Mouse (Mus musculus): ENCODE results near the gene Defa20. TPM values are rescaled to one million over a fixed set of nuclear protein-coding genes. Genes with fewer than 3 reads are reported as not detected.

The Defa20 gene
- not detected in 2 replicates for total RNA-seq (2023)

DNA sequence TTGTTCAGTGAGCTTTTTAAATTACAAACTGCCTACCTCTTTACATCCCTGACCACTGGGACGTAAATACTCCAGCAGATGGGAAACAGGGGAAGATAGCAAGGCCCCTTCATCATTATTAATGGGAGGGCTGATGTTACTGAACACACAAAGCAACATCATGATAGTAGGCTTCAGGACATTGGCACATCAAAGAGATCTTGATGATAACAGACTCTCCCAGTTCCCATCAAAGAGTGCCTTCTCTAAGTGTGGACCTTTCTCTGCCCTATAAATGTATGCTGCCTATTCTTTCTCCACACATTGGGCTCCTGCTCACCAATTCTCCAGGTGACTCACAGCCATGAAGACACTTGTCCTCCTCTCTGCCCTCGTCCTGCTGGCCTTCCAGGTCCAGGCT is at the start of gene Defa20:
Gene Defa20 (plus strand): TSS at position 301 of the 400 bp plus-strand sequence.

DNA sequence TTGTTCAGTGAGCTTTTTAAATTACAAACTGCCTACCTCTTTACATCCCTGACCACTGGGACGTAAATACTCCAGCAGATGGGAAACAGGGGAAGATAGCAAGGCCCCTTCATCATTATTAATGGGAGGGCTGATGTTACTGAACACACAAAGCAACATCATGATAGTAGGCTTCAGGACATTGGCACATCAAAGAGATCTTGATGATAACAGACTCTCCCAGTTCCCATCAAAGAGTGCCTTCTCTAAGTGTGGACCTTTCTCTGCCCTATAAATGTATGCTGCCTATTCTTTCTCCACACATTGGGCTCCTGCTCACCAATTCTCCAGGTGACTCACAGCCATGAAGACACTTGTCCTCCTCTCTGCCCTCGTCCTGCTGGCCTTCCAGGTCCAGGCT is 19.7 kb downstream of the Defa20 start, which contains the start of gene Defa32:
Gene Defa32 (plus strand): TSS at position 301 of the 400 bp plus-strand sequence.

Other genes with a start within 250 kb of the Defa20 start
- not detected in 2 replicates for gene Defa27, start 193.7 kb upstream of the Defa20 start, total RNA-seq (2023)
- not detected in 2 replicates for gene Defa29, start 182.2 kb upstream of the Defa20 start, total RNA-seq (2023)
- not detected in 2 replicates for gene Defa2, start 130.7 kb upstream of the Defa20 start, total RNA-seq (2023)
- gene Defa33, start 117.4 kb upstream of the Defa20 start, total RNA-seq (2023): not detected in 2 replicates
- not detected in 2 replicates for gene Defa36, start 81.8 kb upstream of the Defa20 start, total RNA-seq (2023)
- gene Gm7849, start 52.7 kb upstream of the Defa20 start, total RNA-seq (2023): not detected in 2 replicates
- not detected in 2 replicates for gene Defa32, start 19.8 kb downstream of the Defa20 start, total RNA-seq (2023)
- not detected in 2 replicates for gene Defa37, start 56.1 kb downstream of the Defa20 start, total RNA-seq (2023)
- gene Defa28, start 73.7 kb downstream of the Defa20 start, total RNA-seq (2023): not detected in 2 replicates
- gene Gm7861, start 85.2 kb downstream of the Defa20 start, total RNA-seq (2023): not detected in 2 replicates
- gene Defa26, start 108.9 kb downstream of the Defa20 start, total RNA-seq (2023): not detected in 2 replicates
- gene Defa17, start 146.5 kb downstream of the Defa20 start, total RNA-seq (2023): not detected in 2 replicates
- gene Defa34, start 156.5 kb downstream of the Defa20 start, total RNA-seq (2023): not detected in 2 replicates
- not detected in 2 replicates for gene AY761184, start 194.4 kb downstream of the Defa20 start, total RNA-seq (2023)
- gene Defa24, start 225.2 kb downstream of the Defa20 start, total RNA-seq (2023): not detected in 2 replicates